In the genomic region with DNA sequence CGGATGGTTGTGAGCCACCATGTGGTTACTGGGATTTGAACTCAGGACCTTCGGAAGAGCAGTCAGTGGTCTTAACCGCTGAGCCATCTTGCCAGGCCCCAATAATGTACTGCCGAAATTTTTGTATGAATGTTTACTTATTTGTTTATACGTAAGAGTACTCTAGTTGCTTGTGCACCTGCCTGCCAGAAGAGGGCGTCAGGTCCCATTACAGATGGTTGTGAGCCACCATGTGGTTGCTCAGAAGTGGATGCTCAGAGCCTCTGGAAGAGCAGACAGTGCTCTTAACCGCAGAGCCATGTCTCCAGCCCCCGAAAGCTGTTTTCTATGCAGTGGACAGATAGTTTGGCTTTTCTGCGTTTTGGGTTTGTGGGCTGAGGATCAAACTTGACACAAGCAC, we compare ENCODE assay signal across 9 mouse cellular contexts. TPM values are rescaled to one million over a fixed set of nuclear protein-coding genes. Genes with fewer than 3 reads are reported as not detected.
DNase-seq lines count a peak whose midpoint lies in the region; TF ChIP-seq lines count a peak whose summit lies in the region.
"Had no signal": no experiment of that assay in that cellular context is flagged by ENCODE, and none has a peak within 500 bp of the region (broad histone marks: within the 10 kb centered on the region; RNA-seq: fewer than 3 reads in every experiment).

No protein-coding gene starts in this region.

- TF ChIP-seq CTCF in layer of hippocampus, adult 2 months (conservative IDR thresholded peaks at IDR 0.05) = peak; percentile 80
- TF ChIP-seq CTCF in small intestine, adult 2 months (IDR thresholded peaks at IDR 0.05; ENCODE audit: extremely low read depth, insufficient read length, insufficient replicate concordance, low read depth, low read length) = peak; percentile 56; the same call in 1 of the 2 replicates

- H3K36me3 ChIP-seq in small intestine, adult 2 months (ENCODE audit: control insufficient read depth, insufficient read depth, low read length) = peaks cover 10% of the 10 kb centered on the region

- no peaks in the 10 kb centered on the region for H3K27me3 ChIP-seq in small intestine, adult 2 months (ENCODE audit: control insufficient read depth, insufficient read depth, low read length)

- H3K27ac ChIP-seq in layer of hippocampus, adult 2 months = no peak overlapping the region
- no peak overlapping the region for H3K27ac ChIP-seq in small intestine, adult 2 months (ENCODE audit: insufficient read depth, low read depth, low read length)
- H3K27ac ChIP-seq: liver, embryonic 15.5 days had no signal

- peak; percentile 54 for DNase-seq in adrenal gland, postnatal 10 days
- no peak for DNase-seq in adrenal gland, postnatal 4 days (ENCODE audit: low spot score in 2 of 2)
- DNase-seq in layer of hippocampus, adult 2 months (ENCODE audit: low spot score in 2 of 2) = no peak
- DNase-seq in layer of hippocampus, adult 8-10 months (ENCODE audit: low spot score in 2 of 2) = no peak
- peak; percentile 54 to 56 for DNase-seq in adrenal gland, postnatal 36 days
- peak; percentile 21 to 61 for DNase-seq in kidney, postnatal 36 days
- DNase-seq in natural killer cell, adult 2 months (ENCODE audit: low spot score in 2 of 2) = no peak

- no peaks in the 10 kb centered on the region for H3K4me1 ChIP-seq in small intestine, adult 2 months (ENCODE audit: control insufficient read depth, insufficient read depth, insufficient read length, low read length)
- H3K4me1 ChIP-seq: liver, embryonic 15.5 days had no signal

- no peak for TF ChIP-seq POLR2A in small intestine, adult 2 months (IDR thresholded peaks at IDR 0.05; ENCODE audit: low read depth, low read length)

- no peak overlapping the region for H3K4me3 ChIP-seq in layer of hippocampus, adult 2 months
- H3K4me3 ChIP-seq in small intestine, adult 2 months (ENCODE audit: low read depth, low read length) = no peak overlapping the region
- H3K4me3 ChIP-seq: liver, embryonic 15.5 days had no signal

- WGBS in small intestine, adult 2 months = 61% methylated on average over 9 of the region's 9 CpGs

RNA-seq across cellular contexts. Expression of a gene that starts 21.6 kb away (rescaled TPM):
- 1 to 10 TPM; 3.3 to 4.0 TPM for total RNA-seq in adrenal gland, postnatal 10 days (2021)
- 1 to 10 TPM; 5.5 to 7.2 TPM for total RNA-seq in adrenal gland, postnatal 4 days (2021)
- 1 to 10 TPM; 6.9 to 9.0 TPM for total RNA-seq in layer of hippocampus, adult 2 months (2021)
- total RNA-seq in layer of hippocampus, adult 8-10 months (2022) = 1 to 10 TPM; 6.0 to 8.2 (median 6.4) TPM
- total RNA-seq in adrenal gland, postnatal 36 days (2021) = 1 to 10 TPM; 2.8 to 3.7 TPM
- 2.1 and 4.9 TPM in 2 replicates for polyA plus RNA-seq in small intestine, adult 2 months (2012; rRNA removed)

RNA-seq across cellular contexts. Expression of a gene that starts 28.1 kb away (rescaled TPM):
- 10 to 100 TPM; 20.6 to 23.1 TPM for total RNA-seq in adrenal gland, postnatal 10 days (2021)
- 10 to 100 TPM; 18.4 to 20.1 TPM for total RNA-seq in adrenal gland, postnatal 4 days (2021)
- total RNA-seq in layer of hippocampus, adult 2 months (2021) = 10 to 100 TPM; 23.9 to 33.4 TPM
- total RNA-seq in layer of hippocampus, adult 8-10 months (2022) = 10 to 100 TPM; 21.4 to 34.2 (median 25.7) TPM
- 10 to 100 TPM; 24.5 to 30.1 TPM for total RNA-seq in adrenal gland, postnatal 36 days (2021)
- 1.0 and 2.1 TPM in 2 replicates for polyA plus RNA-seq in small intestine, adult 2 months (2012; rRNA removed)

Comparison
In these comparisons a context has a peak if more than half of its experiments do, and no peak if none do; other contexts are left out.
1. DNase-seq: peak in adrenal gland, postnatal 10 days (single experiment), adrenal gland, postnatal 36 days (2 of 2) and kidney, postnatal 36 days (2 of 2); none in adrenal gland, postnatal 4 days (0 of 2), layer of hippocampus, adult 2 months (0 of 2), layer of hippocampus, adult 8-10 months (0 of 2) and natural killer cell, adult 2 months (0 of 2).